Mouse (Mus musculus) MEL (cell line): ENCODE measurements around the gene Ell. TPM values are rescaled to one million over a fixed set of nuclear protein-coding genes. Genes with fewer than 3 reads are reported as not detected.
A peak's percentile ranks its signal among the peaks of the same experiment; 100 is the strongest.

Experiments
- DNase-seq: peaks from one replicate; pipeline ENCODE4 v3.0.0; 2011; ENCODE audit warnings: low read depth, low spot score
- H3K27ac ChIP-seq: 2 replicates; pipeline ENCODE4 v1.5.1; 2012; ENCODE audit warnings: low read depth, mild to moderate bottlenecking, control low read depth, low read length, moderate library complexity; ENCODE audit not compliant: control insufficient read depth
- H3K27me3 ChIP-seq, 2 experiments: fragments of 150-350 bp in 1 of 2; sonication (generic) in 1 of 2; 2 replicates each; pipeline ENCODE4 v1.6.1; 2012; ENCODE audit warnings: low read length in 2 of 2, mild to moderate bottlenecking in 2 of 2, improper control_type of control experiment in 1 of 2, moderate library complexity in 1 of 2; ENCODE audit not compliant: insufficient read depth in 2 of 2, control insufficient read depth in 1 of 2
- H3K36me3 ChIP-seq, 2 experiments: 2 replicates each; pipeline ENCODE4 v1.6.1; 2012 to 2014; ENCODE audit warnings: low read length in 2 of 2, improper control_type of control experiment in 1 of 2, inconsistent platforms in 1 of 2, mild to moderate bottlenecking in 1 of 2; ENCODE audit not compliant: insufficient read depth in 2 of 2, control insufficient read depth in 1 of 2
- H3K4me1 ChIP-seq, 2 experiments: fragments of 150-350 bp in 1 of 2; sonication (generic) in 1 of 2; 2 replicates each; pipeline ENCODE4 v1.6.1; 2012; ENCODE audit warnings: low read length in 2 of 2, improper control_type of control experiment in 1 of 2, mild to moderate bottlenecking in 1 of 2; ENCODE audit not compliant: insufficient read depth in 2 of 2, control insufficient read depth in 1 of 2
- H3K4me3 ChIP-seq, 2 experiments: fragments of 150-350 bp in 1 of 2; sonication (generic) in 1 of 2; 2 replicates each; pipeline ENCODE4 v1.5.1; 2012; ENCODE audit warnings: low read depth in 2 of 2, low read length in 2 of 2, mild to moderate bottlenecking in 2 of 2, moderate library complexity in 2 of 2, control low read depth in 1 of 2, improper control_type of control experiment in 1 of 2; ENCODE audit not compliant: control insufficient read depth in 1 of 2, insufficient read depth in 1 of 2
- H3K79me2 ChIP-seq: 2 replicates; pipeline ENCODE4 v1.6.1; 2012; ENCODE audit warnings: mild to moderate bottlenecking, low read length, moderate library complexity; ENCODE audit not compliant: control insufficient read depth, poor library complexity, insufficient read depth
- H3K9ac ChIP-seq: 2 replicates; pipeline ENCODE4 v1.6.1; 2012; ENCODE audit warnings: low read depth, mild to moderate bottlenecking, control low read depth, low read length, moderate library complexity; ENCODE audit not compliant: control insufficient read depth, poor library complexity, severe bottlenecking
- H3K9me3 ChIP-seq: fragments of 150-350 bp; sonication (generic); replicated peaks from 2 replicates; pipeline ENCODE4 v1.6.1; 2012; ENCODE audit warnings: mild to moderate bottlenecking, low read length, improper control_type of control experiment, moderate library complexity; ENCODE audit not compliant: insufficient read depth
- E2F4 ChIP-seq: IDR thresholded peaks from 2 replicates; pipeline ENCODE4 v1.6.1; 2011; ENCODE audit warnings: low read depth, low read length, improper control_type of control experiment, borderline replicate concordance
- MAX ChIP-seq: IDR thresholded peaks from 2 replicates; pipeline ENCODE4 v1.6.1; 2011; ENCODE audit warnings: low read length, improper control_type of control experiment
- MEF2A ChIP-seq: IDR thresholded peaks from 2 replicates; pipeline ENCODE4 v1.6.1; 2014; ENCODE audit warnings: low read depth, mild to moderate bottlenecking, inconsistent platforms, low read length, improper control_type of control experiment; ENCODE audit not compliant: poor library complexity, insufficient replicate concordance, severe bottlenecking; ENCODE audit errors: extremely low read depth
- MXI1 ChIP-seq: IDR thresholded peaks from 2 replicates; pipeline ENCODE4 v1.6.1; 2011; ENCODE audit warnings: mild to moderate bottlenecking, low read depth, low read length, improper control_type of control experiment
- MYC ChIP-seq: IDR thresholded peaks from 2 replicates; pipeline ENCODE4 v1.6.1; 2011; ENCODE audit warnings: low read depth, mild to moderate bottlenecking, low read length, improper control_type of control experiment, moderate library complexity
- POLR2AphosphoS2 ChIP-seq: IDR thresholded peaks from 2 replicates; pipeline ENCODE4 v1.6.1; 2011; ENCODE audit warnings: low read length, improper control_type of control experiment
- POLR2AphosphoS5 ChIP-seq: IDR thresholded peaks from 2 replicates; pipeline ENCODE4 v1.6.1; 2012; ENCODE audit warnings: low read depth, borderline replicate concordance, mild to moderate bottlenecking, inconsistent platforms, low read length, moderate library complexity, mixed read lengths
- SIN3A ChIP-seq: IDR thresholded peaks from 2 replicates; pipeline ENCODE4 v1.6.1; 2012; ENCODE audit warnings: low read length, improper control_type of control experiment, inconsistent platforms
- SMC3 ChIP-seq: IDR thresholded peaks from 2 replicates; pipeline ENCODE4 v1.6.1; 2011; ENCODE audit warnings: low read depth, low read length, improper control_type of control experiment
- USF1 ChIP-seq: IDR thresholded peaks from 2 replicates; pipeline ENCODE4 v1.6.1; 2014; ENCODE audit warnings: low read depth, mild to moderate bottlenecking, inconsistent platforms, low read length, improper control_type of control experiment, moderate library complexity
- polyA plus RNA-seq, 2 experiments: library from polyadenylated mRNA; stranded (reverse) in 1 of 2; unstranded in 1 of 2; fragments of >175 nt in 1 of 2; fragments of >200 nt in 1 of 2; gene quantifications; 2 replicates each; pipeline versions ENCODE4 v1.2.1 to v1.2.4; 2012; ENCODE audit warnings: low replicate concordance in 2 of 2, low read depth in 1 of 2; ENCODE audit not compliant: insufficient read length in 2 of 2, insufficient read depth in 1 of 2, missing spikeins in 1 of 2
- total RNA-seq: library from RNA; depleted of rRNA; stranded (reverse); fragments of 300-350 nt; gene quantifications from 2 replicates; pipeline ENCODE4 v1.2.3, GENCODE M21; 2012

Gene Ell
- total and polyA plus RNA-seq, 3 experiments, result 12.4 to 25.9 TPM; not detected in 1

GRCm38 (mm10) chr8:70561809-70562535 is 22.7 kb downstream of the Ell start:
- H3K27me3 ChIP-seq, result no peaks in the 10 kb centered on the region
- no peak overlapping the region for H3K9ac ChIP-seq
- DNase-seq, result no peak
- peaks cover 0 to 38% of the 10 kb centered on the region in 2 experiments; a peak in 3 of 4 replicates for H3K36me3 ChIP-seq
- peaks cover 8% of the 10 kb centered on the region; the same call in 1 of the 2 replicates for H3K79me2 ChIP-seq
- H3K4me3 ChIP-seq, result no peak overlapping the region
- H3K9me3 ChIP-seq, result no peaks in the 10 kb centered on the region
- H3K4me1 ChIP-seq, result peaks cover 45 to 64% of the 10 kb centered on the region in 2 experiments
- peak overlapping the region; percentile 3; the same call in 1 of the 2 replicates for H3K27ac ChIP-seq
- TF ChIP-seq MYC, result no peak
- TF ChIP-seq USF1, result peak; percentile 26; the same call in 1 of the 2 replicates
- no peak for TF ChIP-seq POLR2AphosphoS5
- peak; percentile 51; the same call in 1 of the 2 replicates for TF ChIP-seq MXI1
- TF ChIP-seq E2F4, result no peak
- TF ChIP-seq MAX, result peak; percentile 58; the same call in 1 of the 2 replicates

GRCm38 (mm10) chr8:70562802-70563201 is 23.5 kb downstream of the Ell start:
- Histone ChIP-seq H3K9ac (no peak overlapping the region), H3K36me3 (peaks cover 0 to 38% of the 10 kb centered on the region in 2 experiments; a peak in 3 of 4 replicates), H3K79me2 (peaks cover 7% of the 10 kb centered on the region; the same call in 1 of the 2 replicates), H3K9me3 (no peaks in the 10 kb centered on the region), H3K27ac (no peak overlapping the region), H3K4me1 (peaks cover 44 to 64% of the 10 kb centered on the region in 2 experiments), H3K4me3 (no peak overlapping the region), H3K27me3 (no peaks in the 10 kb centered on the region)
- DNase-seq, result no peak
- TF ChIP-seq SMC3 (no peak), POLR2AphosphoS2 (no peak), SIN3A (0 out of 2 replicates have a peak, but pooled peaks have one; percentile 39)

- H3K4me1 ChIP-seq, result peaks cover 42 to 60% of the 10 kb centered on the region in 2 experiments
- H3K27ac ChIP-seq, result no peak overlapping the region
- peaks cover 7% of the 10 kb centered on the region; the same call in 1 of the 2 replicates for H3K79me2 ChIP-seq
- H3K36me3 ChIP-seq, result peaks cover 0 to 35% of the 10 kb centered on the region in 2 experiments; a peak in 3 of 4 replicates
- TF ChIP-seq MEF2A, result no peak
- TF ChIP-seq, all 39 proteins: peak for 0
- Histone ChIP-seq H3K9ac (no peak overlapping the region), H3K27me3 (no peaks in the 10 kb centered on the region), H3K9me3 (no peaks in the 10 kb centered on the region), H3K4me3 (no peak overlapping the region)
- no peak for DNase-seq
Observed at GRCm38 (mm10) chr8:70563763-70564387, 24.6 kb downstream of the Ell start.
